Mouse (Mus musculus): Measurements from ENCODE around the gene Fyn. TPM values are rescaled to one million over a fixed set of nuclear protein-coding genes. Genes with fewer than 3 reads are reported as not detected.

The Fyn gene
- polyA plus RNA-seq, 1 experiment from 2014 or later, result 42.7 TPM

- no peaks in the 10 kb centered on the region for H3K36me3 ChIP-seq (ENCODE audit: control insufficient read depth, insufficient read depth, low read length)
- H3K4me1 ChIP-seq (replicated peaks; ENCODE audit: control insufficient read depth, insufficient read depth, low read length), result peaks cover 8% of the 10 kb centered on the region; the same call in 1 of the 2 replicates
- H3K9me3 ChIP-seq (ENCODE audit: control insufficient read depth, low read length), result no peaks in the 10 kb centered on the region
- H3K4me3 ChIP-seq (ENCODE audit: low read depth, low read length), result no peak overlapping the region
- H3K27ac ChIP-seq (ENCODE audit: low read depth, low read length), result no peak overlapping the region
- WGBS, result 89% methylated on average over 4 of the region's 4 CpGs
- ATAC-seq (replicated peaks; ENCODE audit: low FRiP score) (no peak), DNase-seq (ENCODE audit: low spot score) (no peak)
- H3K4me2 ChIP-seq (ENCODE audit: low read depth, low read length, severe bottlenecking), result no peak overlapping the region
- H3K9ac ChIP-seq (ENCODE audit: low read length), result no peak overlapping the region
- no peaks in the 10 kb centered on the region for H3K27me3 ChIP-seq (ENCODE audit: control insufficient read depth, insufficient read depth, low read length)
Observed at GRCm38 (mm10) chr10:39599601-39600000, 230.9 kb downstream of the Fyn start.

- 74% methylated on average over 1 of the region's 1 CpGs for WGBS
- no peak overlapping the region for H3K4me2 ChIP-seq (ENCODE audit: low read depth, low read length, severe bottlenecking)
- ATAC-seq (replicated peaks; ENCODE audit: low FRiP score), result no peak
Observed at GRCm38 (mm10) chr10:39600115-39600514, 231.5 kb downstream of the Fyn start.

GRCm38 (mm10) chr10:39601068-39601467, 232.4 kb downstream of the Fyn start:
- H3K36me3 ChIP-seq (ENCODE audit: control insufficient read depth, insufficient read depth, low read length), result no peaks in the 10 kb centered on the region
- no peaks in the 10 kb centered on the region for H3K27me3 ChIP-seq (ENCODE audit: control insufficient read depth, insufficient read depth, low read length)
- whole genome bisulfite sequencing, result 87% methylated on average over 5 of the region's 5 CpGs
- H3K9ac ChIP-seq (ENCODE audit: low read length), result no peak overlapping the region
- ATAC-seq (replicated peaks; ENCODE audit: low FRiP score), result no peak
- peaks cover 8% of the 10 kb centered on the region; the same call in 1 of the 2 replicates for H3K4me1 ChIP-seq (replicated peaks; ENCODE audit: control insufficient read depth, insufficient read depth, low read length)
- no peak overlapping the region for H3K4me3 ChIP-seq (ENCODE audit: low read depth, low read length)
- no peak overlapping the region for H3K27ac ChIP-seq (ENCODE audit: low read depth, low read length)
- peaks cover 2% of the 10 kb centered on the region; the same call in 1 of the 2 replicates for H3K9me3 ChIP-seq (ENCODE audit: control insufficient read depth, low read length)
- H3K4me2 ChIP-seq (ENCODE audit: low read depth, low read length, severe bottlenecking), result no peak overlapping the region
- peak; percentile 13 for DNase-seq (ENCODE audit: low spot score)

More at GRCm38 (mm10) chr10:39600115-39600514, 231.5 kb downstream of the Fyn start:
- no peak overlapping the region for H3K9ac ChIP-seq (ENCODE audit: low read length)
- H3K27ac ChIP-seq (ENCODE audit: low read depth, low read length), result no peak overlapping the region
- H3K9me3 ChIP-seq (ENCODE audit: control insufficient read depth, low read length), result no peaks in the 10 kb centered on the region
- no peaks in the 10 kb centered on the region for H3K27me3 ChIP-seq (ENCODE audit: control insufficient read depth, insufficient read depth, low read length)
- no peaks in the 10 kb centered on the region for H3K36me3 ChIP-seq (ENCODE audit: control insufficient read depth, insufficient read depth, low read length)
- H3K4me3 ChIP-seq (ENCODE audit: low read depth, low read length), result no peak overlapping the region
- no peak for DNase-seq (ENCODE audit: low spot score)
- peaks cover 8% of the 10 kb centered on the region; the same call in 1 of the 2 replicates for H3K4me1 ChIP-seq (replicated peaks; ENCODE audit: control insufficient read depth, insufficient read depth, low read length)

- H3K4me2 ChIP-seq (ENCODE audit: low read depth, low read length, severe bottlenecking), result no peak overlapping the region
- no peaks in the 10 kb centered on the region for H3K27me3 ChIP-seq (ENCODE audit: control insufficient read depth, insufficient read depth, low read length)
- no peak overlapping the region for H3K4me3 ChIP-seq (ENCODE audit: low read depth, low read length)
- peaks cover 2% of the 10 kb centered on the region; the same call in 1 of the 2 replicates for H3K9me3 ChIP-seq (ENCODE audit: control insufficient read depth, low read length)
- WGBS, result 97% methylated on average over 1 of the region's 1 CpGs
- no peaks in the 10 kb centered on the region for H3K36me3 ChIP-seq (ENCODE audit: control insufficient read depth, insufficient read depth, low read length)
- no peak for DNase-seq (ENCODE audit: low spot score)
- no peak overlapping the region for H3K9ac ChIP-seq (ENCODE audit: low read length)
- H3K4me1 ChIP-seq (replicated peaks; ENCODE audit: control insufficient read depth, insufficient read depth, low read length), result no peaks in the 10 kb centered on the region
- H3K27ac ChIP-seq (ENCODE audit: low read depth, low read length), result no peak overlapping the region
- ATAC-seq (replicated peaks; ENCODE audit: low FRiP score), result no peak
Observed at GRCm38 (mm10) chr10:39606434-39606833, 237.8 kb downstream of the Fyn start.

GRCm38 (mm10) chr10:39611234-39611633, 242.6 kb downstream of the Fyn start:
- Histone ChIP-seq H3K4me1 (replicated peaks; ENCODE audit: control insufficient read depth, insufficient read depth, low read length) (peaks cover 9% of the 10 kb centered on the region; the same call in 1 of the 2 replicates), H3K36me3 (ENCODE audit: control insufficient read depth, insufficient read depth, low read length) (no peaks in the 10 kb centered on the region), H3K27me3 (ENCODE audit: control insufficient read depth, insufficient read depth, low read length) (no peaks in the 10 kb centered on the region), H3K4me2 (ENCODE audit: low read depth, low read length, severe bottlenecking) (no peak overlapping the region), H3K27ac (ENCODE audit: low read depth, low read length) (no peak overlapping the region), H3K4me3 (ENCODE audit: low read depth, low read length) (no peak overlapping the region), H3K9ac (ENCODE audit: low read length) (no peak overlapping the region), H3K9me3 (ENCODE audit: control insufficient read depth, low read length) (no peaks in the 10 kb centered on the region)
- ATAC-seq (replicated peaks; ENCODE audit: low FRiP score), result no peak
- DNase-seq (ENCODE audit: low spot score), result no peak
- 84% methylated on average over 3 of the region's 3 CpGs for WGBS

GRCm38 (mm10) chr10:39612131-39612530, 243.5 kb downstream of the Fyn start:
- no peaks in the 10 kb centered on the region for H3K27me3 ChIP-seq (ENCODE audit: control insufficient read depth, insufficient read depth, low read length)
- no peak overlapping the region for H3K27ac ChIP-seq (ENCODE audit: low read depth, low read length)
- H3K9ac ChIP-seq (ENCODE audit: low read length), result no peak overlapping the region
- peaks cover 9% of the 10 kb centered on the region; the same call in 1 of the 2 replicates for H3K4me1 ChIP-seq (replicated peaks; ENCODE audit: control insufficient read depth, insufficient read depth, low read length)
- WGBS, result 72% methylated on average over 2 of the region's 2 CpGs
- H3K4me2 ChIP-seq (ENCODE audit: low read depth, low read length, severe bottlenecking), result no peak overlapping the region
- no peak overlapping the region for H3K4me3 ChIP-seq (ENCODE audit: low read depth, low read length)
- no peaks in the 10 kb centered on the region for H3K9me3 ChIP-seq (ENCODE audit: control insufficient read depth, low read length)
- H3K36me3 ChIP-seq (ENCODE audit: control insufficient read depth, insufficient read depth, low read length), result no peaks in the 10 kb centered on the region
- ATAC-seq (replicated peaks; ENCODE audit: low FRiP score) (no peak), DNase-seq (ENCODE audit: low spot score) (no peak)

- H3K9me3 ChIP-seq (ENCODE audit: control insufficient read depth, low read length), result no peaks in the 10 kb centered on the region
- no peak within 1 kb of the TSS for H3K4me3 ChIP-seq (ENCODE audit: low read depth, low read length)
- H3K9ac ChIP-seq (ENCODE audit: low read length), result peak within 1 kb of the TSS; percentile 41; the same call in 1 of the 2 replicates
- H3K27ac ChIP-seq (ENCODE audit: low read depth, low read length), result no peak within 1 kb of the TSS; the same call in 1 of the 2 replicates
- 56% methylated on average over 4 of the region's 4 CpGs for WGBS
- H3K27me3 ChIP-seq (ENCODE audit: control insufficient read depth, insufficient read depth, low read length), result no peaks in the 10 kb centered on the region
- no peak for ATAC-seq (replicated peaks; ENCODE audit: low FRiP score)
- peak within 1 kb of the TSS; percentile 32 for H3K4me2 ChIP-seq (ENCODE audit: low read depth, low read length, severe bottlenecking)
- H3K4me1 ChIP-seq (replicated peaks; ENCODE audit: control insufficient read depth, insufficient read depth, low read length), result peaks cover 9% of the 10 kb centered on the region; the same call in 1 of the 2 replicates
- H3K36me3 ChIP-seq (ENCODE audit: control insufficient read depth, insufficient read depth, low read length), result no peaks in the 10 kb centered on the region
- no peak for DNase-seq (ENCODE audit: low spot score)
Observed at GRCm38 (mm10) chr10:39612633-39612988, 244.0 kb downstream of the Fyn start, which contains the start of gene Traf3ip2. Traf3ip2 (plus strand) TSS chr10:39612934.

GRCm38 (mm10) chr10:39612989-39613831, 244.6 kb downstream of the Fyn start:
- no peaks in the 10 kb centered on the region for H3K9me3 ChIP-seq (ENCODE audit: control insufficient read depth, low read length)
- no peaks in the 10 kb centered on the region for H3K36me3 ChIP-seq (ENCODE audit: control insufficient read depth, insufficient read depth, low read length)
- peak overlapping the region; percentile 32 for H3K4me2 ChIP-seq (ENCODE audit: low read depth, low read length, severe bottlenecking)
- no peaks in the 10 kb centered on the region for H3K27me3 ChIP-seq (ENCODE audit: control insufficient read depth, insufficient read depth, low read length)
- no peak overlapping the region for H3K4me3 ChIP-seq (ENCODE audit: low read depth, low read length)
- peaks cover 9% of the 10 kb centered on the region; the same call in 1 of the 2 replicates for H3K4me1 ChIP-seq (replicated peaks; ENCODE audit: control insufficient read depth, insufficient read depth, low read length)
- DNase-seq (ENCODE audit: low spot score) (peak; percentile 59), ATAC-seq (replicated peaks; ENCODE audit: low FRiP score) (peak; percentile 39; the same call in 1 of the 2 replicates)
- H3K9ac ChIP-seq (ENCODE audit: low read length), result peak overlapping the region; percentile 41; the same call in 1 of the 2 replicates
- no peak overlapping the region; the same call in 1 of the 2 replicates for H3K27ac ChIP-seq (ENCODE audit: low read depth, low read length)
- 17% methylated on average over 26 of the region's 26 CpGs for WGBS

Measured in forebrain, embryonic 11.5 days (tissue).